Mouse (Mus musculus) adrenal gland, postnatal 4 days (tissue): ENCODE measurements at regions not wholly inside any gene's neighbourhood (a gene's known extent, or its start where the extent isn't known, plus 50 kb on each side); places are given as distances from the start of the nearest gene placed in this dataset.

Experiments used
- DNase-seq, 2 experiments: peaks; one replicate each; pipeline ENCODE4 v3.0.0; 2021 to 2022; ENCODE audit warnings: low spot score in 2 of 2, mixed read lengths in 2 of 2

DNA sequence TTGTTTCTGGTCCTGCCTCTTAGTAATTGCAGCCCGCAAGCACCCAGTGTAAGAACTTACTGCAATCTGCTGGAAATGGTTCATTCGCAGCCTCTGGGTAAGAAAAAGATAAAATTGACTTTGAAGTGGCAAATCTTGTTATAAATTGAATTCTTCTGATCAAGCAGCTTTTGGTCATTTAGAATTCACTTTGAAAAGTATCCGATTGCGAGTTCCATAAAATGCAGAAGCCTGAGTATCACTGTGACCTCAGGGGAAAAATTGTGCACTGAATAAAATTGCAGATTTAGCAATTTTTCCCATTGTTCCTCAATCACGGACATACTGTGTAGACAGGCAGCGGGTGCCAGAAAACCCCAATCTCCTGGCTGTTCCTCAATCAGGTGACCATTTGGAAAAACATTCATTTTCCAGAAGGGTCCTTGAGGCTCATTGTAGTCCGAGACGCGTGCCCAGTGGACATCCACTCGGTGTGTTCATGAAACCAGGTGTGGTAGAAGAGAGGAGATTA lies 320.4 kb downstream of the Cmpk2 start:
- DNase-seq = no peak

DNA sequence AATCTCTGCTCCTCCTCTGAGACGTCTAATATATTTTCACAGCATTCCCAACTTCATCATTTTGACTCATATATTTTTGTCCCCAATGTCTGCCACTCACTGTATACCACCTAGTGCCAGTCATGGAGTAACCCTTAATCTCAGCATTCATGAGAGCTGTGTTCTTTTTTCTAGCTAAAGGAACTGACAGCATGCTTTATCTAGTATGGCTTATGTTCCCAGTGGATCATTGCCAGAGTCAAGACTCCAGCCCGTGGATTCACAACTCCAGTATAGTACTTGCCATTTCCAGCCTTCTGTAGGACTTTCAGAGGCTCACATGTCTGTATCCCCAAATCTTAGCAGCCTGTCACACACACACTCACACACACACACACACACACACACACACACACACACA lies 316.5 kb downstream of the Cmpk2 start:
- DNase-seq = no peak

DNA sequence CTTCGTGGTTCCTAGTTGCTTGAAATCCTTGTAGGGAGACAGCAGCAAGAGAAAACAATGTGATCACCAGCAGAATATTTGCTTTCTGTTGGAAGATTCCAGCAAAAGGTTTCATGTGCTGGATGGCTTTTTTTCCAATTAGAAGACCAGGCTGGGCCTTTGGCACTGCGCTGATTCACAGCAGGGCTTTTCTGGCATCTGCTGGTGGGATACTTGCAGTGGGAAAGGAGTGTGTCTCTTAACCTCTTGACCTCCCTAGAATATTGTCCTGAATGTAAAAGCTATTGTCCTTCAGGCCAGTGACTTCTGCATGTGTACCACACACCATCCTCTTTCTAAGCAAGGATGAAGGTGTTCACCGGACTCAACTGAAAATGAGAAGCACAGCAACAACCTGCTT lies 315.4 kb downstream of the Cmpk2 start:
- no peak for DNase-seq

DNA sequence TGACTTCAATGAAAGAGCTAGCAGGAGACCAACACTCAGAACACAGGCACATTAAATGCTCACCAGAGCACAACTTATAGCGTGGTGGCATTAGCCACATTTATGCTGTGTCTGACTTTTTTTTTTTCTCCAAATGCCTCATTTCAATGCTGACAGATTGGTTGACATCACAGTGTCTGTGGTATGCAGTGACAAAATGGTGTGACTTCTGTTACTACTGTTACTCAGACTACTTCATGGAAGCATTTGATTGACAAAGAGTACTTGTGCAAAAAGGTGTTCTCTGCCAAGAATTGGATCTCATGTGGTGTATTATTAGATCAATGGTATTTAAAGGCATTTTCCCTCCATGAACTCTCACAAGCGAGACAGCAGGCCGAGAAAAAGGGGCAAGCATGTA lies 314.8 kb downstream of the Cmpk2 start:
- DNase-seq = no peak

DNA sequence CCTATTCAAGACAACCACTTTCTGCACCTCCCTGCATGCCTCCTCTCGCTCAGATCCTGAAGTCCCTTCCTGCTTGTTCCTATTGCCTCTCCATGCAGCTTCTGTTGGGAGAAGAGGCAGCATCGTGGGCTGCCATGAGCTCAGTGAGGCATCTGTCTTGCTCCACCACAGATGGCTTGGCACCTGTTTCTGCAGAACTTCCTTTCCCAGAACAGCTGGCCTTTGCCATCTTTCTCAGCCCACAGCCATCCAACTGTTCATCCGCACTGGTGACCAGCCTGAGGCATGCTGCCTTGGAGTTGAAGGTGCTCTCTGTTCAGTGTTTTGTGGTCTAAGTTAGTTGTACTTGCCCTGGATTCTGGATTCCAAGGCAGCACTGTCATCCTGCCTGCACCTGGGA lies 312.5 kb downstream of the Cmpk2 start:
- DNase-seq = no peak

DNA sequence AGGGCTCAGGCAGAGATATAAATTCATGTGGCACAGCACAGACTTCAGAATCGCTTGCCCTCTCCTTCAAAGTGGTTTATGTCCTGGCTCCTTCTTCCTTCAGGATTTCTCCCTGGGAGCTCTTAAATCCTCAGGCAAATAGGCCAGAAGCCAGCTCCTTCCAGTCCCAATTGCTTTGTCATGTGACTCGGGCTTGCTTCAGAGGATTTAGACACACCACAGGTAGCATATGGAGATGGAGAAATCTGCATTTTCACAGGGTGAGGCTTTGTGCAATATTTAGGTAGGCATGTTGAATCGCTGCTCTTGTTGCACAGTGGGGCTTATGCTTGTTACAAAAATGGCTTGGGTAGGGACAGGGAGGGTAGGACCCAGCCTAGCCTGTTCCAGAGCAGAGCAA lies 309.8 kb downstream of the Cmpk2 start:
- no peak for DNase-seq

DNA sequence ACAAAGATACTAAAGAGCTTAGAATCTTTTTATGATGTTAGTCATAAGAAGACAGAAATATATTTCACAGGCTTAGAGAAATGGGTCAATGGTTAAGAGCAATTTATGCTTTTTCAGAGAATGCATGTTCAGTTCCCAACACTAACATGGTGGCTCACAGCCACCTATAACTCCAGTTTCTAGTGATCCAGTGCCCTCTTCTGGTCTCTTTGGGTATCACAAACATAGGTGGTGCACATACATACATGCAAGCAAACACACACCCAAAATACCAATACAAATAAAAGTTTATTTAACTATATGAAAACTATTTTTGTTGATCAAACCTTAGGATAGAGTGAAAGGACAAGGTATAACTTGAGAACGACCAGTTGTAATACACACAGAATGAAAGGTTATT lies 308.0 kb downstream of the Cmpk2 start:
- no peak for DNase-seq

DNA sequence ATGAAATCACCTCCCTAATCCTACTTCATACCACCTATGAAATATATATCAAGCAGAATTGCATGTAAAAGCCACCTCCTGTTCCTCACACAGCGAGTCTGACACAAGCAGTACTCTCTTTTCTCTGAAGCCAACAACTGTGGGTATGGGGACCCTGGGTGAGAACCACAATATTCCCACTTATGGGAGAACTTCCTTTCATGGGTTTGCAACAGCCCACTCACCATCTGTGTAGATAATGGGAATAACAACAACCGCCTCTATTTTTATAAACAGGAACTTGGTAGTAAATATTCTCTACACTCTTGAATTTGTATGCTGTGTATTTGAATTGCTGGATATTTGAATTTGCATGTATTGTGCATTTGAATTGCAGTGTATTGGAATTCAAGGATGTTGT lies 305.0 kb downstream of the Cmpk2 start:
- DNase-seq = no peak

DNA sequence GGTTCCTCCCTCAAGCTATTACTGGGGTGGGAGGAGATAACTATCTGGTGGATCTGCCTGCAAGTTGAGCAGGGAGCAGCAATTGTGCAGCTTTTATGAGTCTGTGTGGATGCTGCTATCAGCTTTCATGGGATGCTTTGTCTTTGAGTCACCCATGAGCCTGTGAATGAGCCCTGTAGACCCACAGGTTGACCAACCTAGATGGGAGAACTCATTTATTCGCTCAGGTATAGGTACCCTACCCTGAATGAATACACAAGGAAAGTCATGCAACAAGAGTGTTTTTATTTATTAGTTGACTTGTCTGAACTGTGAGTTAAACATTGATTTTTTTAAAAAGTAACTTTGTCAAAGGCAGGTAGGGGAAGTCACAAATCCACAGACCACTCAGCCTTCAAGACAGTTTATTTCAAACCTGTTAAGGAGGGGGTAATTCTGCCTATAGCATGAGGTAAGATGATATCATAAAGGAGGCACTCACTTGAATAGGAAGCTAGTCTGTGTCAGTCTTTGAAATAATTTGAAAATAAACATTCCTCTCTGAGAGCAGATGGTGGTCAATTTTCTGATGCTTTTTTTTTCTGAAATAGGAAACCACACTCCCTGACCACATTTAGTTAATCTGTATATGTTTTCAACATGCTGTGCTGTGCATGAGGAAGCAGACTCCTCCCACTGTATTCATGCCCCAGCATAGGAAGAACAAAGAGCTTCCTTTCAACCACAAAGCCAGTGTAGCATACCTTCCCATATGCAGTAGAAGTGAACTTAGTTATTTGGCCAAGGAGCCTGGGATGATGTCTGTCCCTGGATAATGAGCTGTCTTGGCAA lies 302.0 kb downstream of the Cmpk2 start:
- DNase-seq = no peak

DNA sequence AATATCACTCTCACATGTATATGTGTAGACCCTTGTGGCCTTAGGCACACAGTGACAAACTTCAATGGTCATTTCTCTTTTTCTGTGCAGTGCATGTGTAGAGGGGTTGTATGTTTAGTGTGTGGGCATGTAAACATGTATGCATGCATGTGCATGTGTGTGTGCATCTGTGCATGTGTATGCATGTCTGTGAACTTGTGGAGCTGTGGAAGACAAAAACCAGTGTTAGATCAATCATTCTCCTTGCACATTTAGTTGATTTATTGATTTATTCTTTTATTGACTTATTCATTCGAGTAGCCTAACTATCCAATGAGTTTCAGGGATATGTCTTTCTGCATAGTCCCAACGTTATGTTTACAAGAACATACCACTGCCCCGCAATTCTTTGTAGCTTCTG lies 298.5 kb downstream of the Cmpk2 start:
- DNase-seq = no peak

DNA sequence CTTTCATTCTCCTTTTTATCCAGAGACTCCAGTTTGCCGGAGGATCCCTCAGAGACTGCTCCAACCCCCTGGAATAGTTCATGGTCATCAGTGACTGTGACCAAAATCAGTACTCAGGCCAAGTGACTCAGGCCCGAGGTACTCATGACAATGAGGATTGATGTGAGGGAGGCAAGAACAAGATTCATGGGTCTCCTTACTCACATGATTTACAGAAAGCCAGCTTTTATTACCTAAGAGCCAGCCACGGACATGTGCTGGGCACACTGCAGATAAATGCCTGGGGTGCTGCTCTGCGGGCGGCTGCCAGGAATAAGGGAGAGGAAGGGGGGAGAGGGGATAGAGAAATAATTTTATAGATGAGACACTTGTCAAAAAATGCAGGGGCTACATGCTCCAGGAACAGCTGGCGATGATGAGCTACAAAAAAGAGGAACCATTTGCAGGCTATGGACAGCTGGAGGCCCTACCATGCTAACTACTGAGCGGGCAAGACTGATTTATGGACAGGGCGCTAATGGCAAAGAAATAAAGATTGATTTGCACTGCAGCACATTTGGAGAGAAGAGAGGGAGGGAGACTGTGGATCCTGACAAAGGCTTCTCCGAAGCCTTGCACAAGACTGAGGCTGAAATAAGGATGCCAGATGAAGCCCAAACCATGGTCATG lies 289.8 kb downstream of the Cmpk2 start:
- peak in 1 of 2 experiments; percentile 9 for DNase-seq

DNA sequence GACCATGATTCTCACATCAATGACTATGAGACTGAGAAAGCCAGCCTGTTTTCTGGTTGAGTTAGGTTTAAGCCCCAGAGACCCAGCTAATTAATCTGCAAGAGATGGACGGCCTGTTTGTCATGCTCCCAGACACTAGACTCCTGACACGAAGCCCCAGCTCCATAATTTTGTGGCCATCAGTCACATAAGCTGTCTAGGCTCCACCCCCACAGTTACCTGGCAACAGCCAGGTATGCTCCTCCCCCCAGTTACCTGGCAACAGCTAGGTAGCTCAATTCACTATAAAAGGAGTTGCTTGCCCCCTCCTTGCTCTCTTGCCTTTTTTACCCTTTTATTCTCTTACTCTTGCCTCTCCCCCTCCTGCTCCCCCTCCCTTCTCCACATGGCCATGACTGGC lies 287.3 kb downstream of the Cmpk2 start:
- DNase-seq = no peak

DNA sequence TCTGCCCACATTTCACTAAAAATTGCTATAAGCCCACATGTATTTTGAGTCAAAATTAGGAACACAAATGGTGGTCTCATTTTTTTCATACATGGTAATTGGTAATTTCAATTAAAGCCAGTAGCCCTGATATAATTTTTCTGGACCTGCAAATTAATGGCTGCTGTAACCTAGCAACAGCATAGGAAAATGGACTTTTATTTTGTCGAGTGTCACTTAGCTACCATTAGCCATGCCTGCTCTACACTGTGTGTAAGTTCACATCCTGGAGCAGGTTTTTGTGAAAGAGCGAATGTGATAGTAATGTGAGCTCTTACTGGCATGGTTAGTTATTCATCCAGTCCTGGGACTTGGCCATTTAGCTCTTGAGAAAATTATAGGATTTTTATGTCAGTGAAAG lies 285.6 kb downstream of the Cmpk2 start:
- no peak for DNase-seq

DNA sequence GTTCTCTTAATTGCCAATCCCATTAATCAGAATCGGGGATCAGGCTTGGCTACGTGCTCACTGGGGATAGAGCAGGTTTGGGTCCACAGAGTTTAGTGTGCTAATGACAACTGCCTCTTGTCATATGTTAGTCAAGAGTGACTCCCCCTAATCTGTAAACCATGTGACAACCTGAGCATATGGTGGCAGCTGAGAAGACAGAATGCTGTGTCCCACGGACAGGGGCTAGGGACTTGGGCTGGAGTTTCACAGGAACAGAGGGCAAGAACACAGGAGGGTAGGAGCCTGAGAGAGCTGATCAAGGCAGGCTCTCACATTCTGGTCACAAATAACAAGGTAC lies 265.5 kb downstream of the Cmpk2 start:
- DNase-seq = no peak

DNA sequence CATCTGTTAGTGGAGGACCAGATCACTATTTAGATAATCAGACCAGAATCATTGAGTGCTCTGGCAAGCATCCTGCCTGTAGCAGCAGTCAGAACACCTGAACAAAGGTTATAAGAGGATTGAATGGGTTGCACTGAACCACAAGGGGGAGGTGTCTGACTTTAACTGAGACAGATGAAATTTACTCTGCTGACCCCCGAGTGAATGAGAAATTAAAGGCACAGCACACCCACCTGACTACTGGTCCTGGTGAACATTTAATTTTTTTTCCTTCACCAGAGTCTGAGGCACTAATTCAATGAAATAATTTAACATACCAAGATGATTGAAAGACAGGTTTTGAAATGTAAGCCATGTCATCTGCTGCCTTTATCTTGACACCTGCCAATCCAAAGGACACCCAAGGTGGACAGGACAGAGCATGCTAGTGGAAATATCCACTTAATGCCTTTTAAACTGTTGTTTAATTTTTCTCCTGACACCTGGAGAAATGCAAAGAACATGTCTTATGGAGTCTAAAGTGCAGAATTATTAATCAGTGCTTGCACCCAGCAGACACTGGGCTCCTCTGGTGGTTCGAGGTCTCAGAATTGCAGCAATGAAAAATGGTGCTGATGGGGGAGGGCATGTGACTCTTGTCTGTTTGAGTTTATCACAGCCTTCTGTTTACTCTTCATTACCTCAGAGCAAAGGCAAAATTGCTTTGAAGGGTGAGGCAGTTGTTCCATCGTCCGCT lies 265.0 kb downstream of the Cmpk2 start:
- no peak for DNase-seq

DNA sequence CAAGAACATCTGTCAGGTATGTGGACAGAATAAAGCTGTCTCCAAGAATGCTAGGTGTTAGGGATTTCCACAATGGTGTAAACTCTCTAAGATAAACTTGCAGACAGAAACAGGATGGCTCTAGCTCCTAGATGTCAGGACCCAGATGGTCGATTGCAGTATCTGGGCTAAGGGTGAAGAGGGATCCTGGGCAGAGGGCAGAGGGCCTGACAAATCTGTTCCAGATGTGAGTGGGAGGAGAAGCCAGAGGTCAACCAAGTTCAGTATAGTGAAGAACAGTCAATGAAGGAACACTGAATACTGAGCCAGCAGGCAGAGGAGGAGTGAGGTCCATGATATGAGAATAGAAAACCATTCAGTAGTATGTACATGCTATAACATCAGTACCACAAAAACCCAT lies 254.4 kb downstream of the Cmpk2 start:
- no peak for DNase-seq

DNA sequence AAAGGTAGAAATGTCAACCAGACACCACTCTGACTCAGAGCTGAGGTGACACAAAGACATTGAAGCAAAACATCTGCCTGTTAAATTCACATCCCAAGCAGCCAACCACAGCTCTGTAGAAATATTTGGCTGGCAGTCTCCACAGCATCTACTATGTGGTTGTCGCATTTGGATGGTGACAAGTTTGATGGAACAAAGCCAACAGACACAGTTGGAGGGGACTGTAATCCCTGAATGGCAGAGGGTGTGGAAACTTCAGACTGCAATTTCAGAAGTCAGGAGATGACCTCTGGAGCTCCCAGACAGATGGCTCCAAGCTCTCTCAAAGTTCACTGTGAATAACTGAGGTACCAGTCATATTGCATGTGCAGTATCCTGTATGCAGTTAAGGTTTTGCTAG lies 229.8 kb downstream of the Cmpk2 start:
- no peak for DNase-seq

DNA sequence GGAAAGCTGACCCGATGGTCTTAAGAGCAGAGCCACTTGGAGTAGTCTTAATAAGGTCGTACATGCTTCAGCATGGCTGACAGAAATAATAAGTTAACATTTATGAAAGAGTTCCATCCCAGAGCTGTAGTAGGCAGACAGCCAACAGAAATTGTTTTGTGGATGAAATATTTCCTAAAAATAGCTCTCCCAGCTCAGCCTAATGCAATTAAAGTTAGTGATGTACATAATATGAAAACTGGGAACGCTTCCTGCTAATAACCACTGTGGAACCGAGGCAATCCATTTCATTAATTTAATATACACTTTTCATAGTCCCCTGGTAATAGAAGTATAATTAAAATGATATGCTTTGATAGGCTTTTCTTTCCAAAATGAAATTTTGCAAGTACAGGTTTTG lies 219.0 kb downstream of the Cmpk2 start:
- no peak for DNase-seq

DNA sequence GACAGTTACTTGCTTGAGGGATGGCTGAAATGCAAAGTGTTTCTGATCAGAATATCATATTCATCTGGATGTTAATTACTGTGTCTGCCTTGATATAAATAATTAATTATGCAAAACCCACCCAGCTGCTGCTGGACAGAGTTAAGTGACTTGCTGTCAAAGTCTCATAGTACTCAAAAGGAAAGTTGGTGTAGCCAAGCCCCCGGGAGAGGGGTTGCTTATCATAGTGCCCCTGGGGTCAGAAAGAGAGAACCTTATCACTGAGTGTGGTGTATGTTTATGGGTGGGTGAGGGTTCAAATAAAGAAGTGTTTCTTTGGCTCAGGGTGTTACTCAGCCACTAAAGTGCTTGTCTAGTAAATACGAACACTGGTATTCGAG lies 211.6 kb downstream of the Cmpk2 start:
- no peak for DNase-seq

DNA sequence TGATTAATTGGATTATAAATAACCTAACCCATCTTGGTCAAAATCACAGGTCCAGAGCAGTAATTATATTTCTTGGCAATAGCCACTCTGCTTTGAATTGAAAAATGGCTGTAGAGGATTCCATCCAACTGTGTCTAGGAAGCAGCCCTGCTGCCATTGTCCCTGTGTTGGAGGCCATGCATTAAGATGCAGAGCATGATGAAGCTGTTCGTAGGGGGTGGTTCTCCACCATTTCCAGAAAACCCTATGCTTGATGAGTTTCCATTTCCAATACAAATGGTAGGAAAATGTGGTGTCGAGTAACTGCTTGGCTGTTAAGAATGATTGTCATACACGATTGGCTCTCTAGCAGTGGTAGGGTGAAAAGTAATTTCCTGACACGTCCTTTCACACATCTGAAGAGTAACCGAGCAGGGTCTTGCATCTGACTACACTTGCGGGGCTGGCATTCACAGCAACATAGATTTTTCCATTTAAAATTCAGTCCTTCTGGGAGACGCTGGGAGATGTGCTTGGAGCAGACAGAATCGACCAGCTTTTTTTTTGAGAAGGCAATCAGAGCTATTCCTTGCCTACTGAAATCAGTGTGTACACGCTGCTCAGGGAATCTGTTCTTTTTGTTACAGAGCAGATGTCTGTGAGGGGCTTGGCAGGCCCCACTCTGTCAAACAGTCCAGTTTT lies 211.0 kb downstream of the Cmpk2 start:
- no peak for DNase-seq

DNA sequence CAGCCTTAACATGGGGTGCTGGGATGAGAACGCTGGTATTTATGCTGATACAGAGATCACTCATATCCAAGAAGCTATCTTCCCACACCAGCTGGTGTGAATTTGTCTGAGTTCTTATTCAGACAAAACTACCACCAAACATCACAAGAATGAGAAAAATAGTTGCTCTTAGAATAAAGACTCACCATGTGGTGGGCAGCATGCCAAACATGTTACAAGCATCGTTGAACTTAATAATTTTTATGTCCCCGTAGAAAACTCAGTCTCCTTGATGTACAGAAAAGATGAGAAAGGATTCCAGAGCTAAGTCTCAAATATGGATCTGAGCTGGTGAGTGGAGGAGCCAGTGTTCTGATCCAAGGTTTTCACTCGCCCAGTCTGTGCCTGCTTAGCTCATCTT lies 196.5 kb downstream of the Cmpk2 start:
- no peak for DNase-seq

DNA sequence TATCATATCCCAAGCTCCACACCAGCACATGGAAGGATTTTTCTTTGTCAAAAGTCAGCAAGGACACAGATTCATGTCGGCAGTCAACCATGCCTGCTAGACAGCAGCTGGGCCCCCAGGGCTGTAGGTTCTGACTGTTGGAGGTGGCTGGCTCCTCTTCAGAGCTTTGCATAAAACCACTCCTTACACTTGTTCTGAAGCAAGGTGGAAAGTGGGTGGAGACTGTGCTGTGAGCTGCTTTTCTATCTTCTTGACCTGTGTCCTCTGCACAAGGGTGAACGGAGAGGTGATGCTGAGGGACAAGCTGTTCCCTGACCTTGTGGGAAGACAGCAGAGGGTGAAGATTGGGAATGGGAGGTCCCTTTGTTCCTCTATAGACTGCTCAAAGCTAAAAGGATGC lies 185.2 kb downstream of the Cmpk2 start:
- no peak for DNase-seq
